Mouse (Mus musculus) liver, embryonic 15.5 days (tissue): ENCODE measurements around the gene Cuedc2. TPM values are rescaled to one million over a fixed set of nuclear protein-coding genes. Genes with fewer than 3 reads are reported as not detected.

ENCODE experiments used
- ATAC-seq: fragments of 200-750 bp; cut with Nextera tagmentation; 2 replicates; pipeline ENCODE4 v1.8.0; 2017; ENCODE audit warnings: moderate number of reproducible peaks, mild to moderate bottlenecking, moderate library complexity; ENCODE audit not compliant: insufficient read depth
- H3K27ac ChIP-seq: fragments of 300-500 bp; sonication (generic); replicated peaks from 2 replicates; pipeline ENCODE4 v1.5.1; 2015; ENCODE audit warnings: mild to moderate bottlenecking, inconsistent platforms
- H3K27me3 ChIP-seq: fragments of 300-500 bp; sonication (generic); 2 replicates; pipeline ENCODE4 v1.6.1; 2015; ENCODE audit warnings: mild to moderate bottlenecking, inconsistent platforms
- H3K36me3 ChIP-seq: fragments of 300-500 bp; sonication (generic); replicated peaks from 2 replicates; pipeline ENCODE4 v1.6.1; 2015; ENCODE audit warnings: moderate library complexity, mild to moderate bottlenecking, inconsistent platforms
- H3K4me1 ChIP-seq: fragments of 300-500 bp; sonication (generic); replicated peaks from 2 replicates; pipeline ENCODE4 v1.6.1; 2015; ENCODE audit warnings: inconsistent platforms
- H3K4me2 ChIP-seq: fragments of 300-500 bp; sonication (generic); 2 replicates; pipeline ENCODE4 v1.6.1; 2015; ENCODE audit warnings: moderate library complexity, mild to moderate bottlenecking, inconsistent platforms
- H3K4me3 ChIP-seq: fragments of 300-500 bp; sonication (generic); replicated peaks from 2 replicates; pipeline ENCODE4 v1.5.1; 2015; ENCODE audit warnings: mild to moderate bottlenecking, inconsistent platforms
- H3K9ac ChIP-seq: fragments of 300-500 bp; sonication (generic); 2 replicates; pipeline ENCODE4 v1.6.1; 2015; ENCODE audit warnings: moderate library complexity, mild to moderate bottlenecking, inconsistent platforms
- H3K9me3 ChIP-seq: fragments of 300-500 bp; sonication (generic); replicated peaks from 2 replicates; pipeline ENCODE4 v1.6.1; 2016; ENCODE audit warnings: inconsistent platforms
- WGBS: fragments of 180-500 bp; shearing (Covaris S2); methylation state at CpG from one replicate; pipeline ENCODE4 v1.1.7; 2015; ENCODE audit warnings: mixed read lengths; ENCODE audit not compliant: insufficient replicate concordance; 5-methylcytosine and 5-hydroxymethylcytosine counted together
- polyA plus RNA-seq: library from polyadenylated mRNA; unstranded; fragments of >200 nt; fragmentation: Nextera tagmentation; extraction: Ambion mirVana; gene quantifications from 2 replicates; pipeline ENCODE4 v1.2.1, GENCODE M21; 2015

The Cuedc2 gene
- polyA plus RNA-seq, 1 experiment from 2014 or later: 73.0 TPM

DNA sequence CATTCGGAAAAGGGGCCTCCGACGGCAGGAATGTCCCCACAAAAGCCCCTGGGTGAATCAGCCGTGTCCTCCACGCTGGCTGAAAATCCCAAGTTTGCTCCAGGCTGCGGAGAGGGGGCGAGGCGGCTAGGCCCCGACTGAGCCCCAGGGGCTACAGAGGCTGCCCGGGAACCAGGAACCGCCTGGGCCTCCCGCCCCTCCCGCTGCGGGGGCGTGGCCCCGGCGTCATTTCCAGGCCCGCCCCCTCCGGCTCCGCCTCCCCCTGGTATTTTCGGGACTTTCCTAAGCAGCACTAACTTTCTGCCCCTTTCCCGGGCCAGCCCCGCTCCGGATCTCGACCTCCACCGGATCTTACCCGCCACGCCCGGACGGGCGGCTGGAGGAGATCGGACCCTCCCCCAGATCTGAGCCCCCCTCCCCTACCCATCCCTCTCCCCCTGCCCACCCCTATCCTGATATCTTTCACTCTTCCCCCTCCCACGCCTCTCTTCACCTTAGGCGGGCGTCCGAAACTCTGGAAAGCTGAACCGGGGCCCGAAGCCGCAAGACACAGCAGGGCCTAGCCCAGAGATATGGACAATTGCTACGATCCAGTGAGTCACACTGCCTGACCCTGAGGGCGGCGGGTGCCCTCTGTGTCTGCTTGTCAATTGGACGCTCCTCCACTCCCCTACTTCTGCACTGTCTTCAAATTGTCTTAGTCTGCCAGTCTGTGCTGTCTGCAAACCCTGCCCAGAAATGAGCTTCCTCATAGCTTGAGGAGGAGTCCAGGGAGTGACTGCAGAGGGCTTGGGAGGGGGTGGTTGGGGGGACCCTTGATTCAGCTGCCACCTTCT lies 32.9 kb downstream of the Cuedc2 start:
- Histone ChIP-seq H3K27me3 (peaks cover 33% of the 10 kb centered on the region), H3K9me3 (no peaks in the 10 kb centered on the region), H3K9ac (peak overlapping the region; percentile 78), H3K36me3 (peaks cover 9% of the 10 kb centered on the region; the same call in 1 of the 2 replicates), H3K4me1 (peaks cover 47% of the 10 kb centered on the region), H3K27ac (peak overlapping the region; percentile 85), H3K4me3 (peak overlapping the region; percentile 77), H3K4me2 (peak overlapping the region; percentile 97)
- ATAC-seq: peak; percentile 70
- under 1% methylated on average over 42 of the region's 43 CpGs for WGBS

DNA sequence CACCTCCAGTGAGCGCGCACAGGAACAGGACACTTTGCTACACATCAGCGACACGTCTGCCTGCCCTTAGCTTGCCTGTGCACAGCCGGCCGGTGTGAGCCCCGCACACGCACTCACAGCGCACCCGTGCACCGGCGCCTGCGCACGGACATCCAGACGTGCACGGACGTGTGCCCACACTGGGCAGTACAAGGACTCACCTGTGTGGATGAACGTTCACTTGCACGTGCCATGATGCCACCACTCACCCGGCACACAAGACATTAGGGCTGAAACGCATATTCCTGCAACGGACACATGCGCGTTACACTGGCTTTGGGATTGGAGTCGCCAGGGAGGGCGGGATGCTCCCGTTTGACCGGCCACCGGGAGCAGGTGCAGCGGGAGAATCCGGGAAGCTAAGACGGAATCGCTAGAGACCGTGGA lies 33.6 kb downstream of the Cuedc2 start:
- ATAC-seq: peak; percentile 35
- Histone ChIP-seq H3K4me2 (peak overlapping the region; percentile 97), H3K9ac (peak overlapping the region; percentile 78), H3K27me3 (peaks cover 40% of the 10 kb centered on the region), H3K4me3 (peak overlapping the region; percentile 77), H3K4me1 (peaks cover 47% of the 10 kb centered on the region), H3K27ac (peak overlapping the region; percentile 85), H3K9me3 (no peaks in the 10 kb centered on the region), H3K36me3 (peaks cover 6% of the 10 kb centered on the region; the same call in 1 of the 2 replicates)
- WGBS: under 1% methylated on average over 34 of the region's 34 CpGs

DNA sequence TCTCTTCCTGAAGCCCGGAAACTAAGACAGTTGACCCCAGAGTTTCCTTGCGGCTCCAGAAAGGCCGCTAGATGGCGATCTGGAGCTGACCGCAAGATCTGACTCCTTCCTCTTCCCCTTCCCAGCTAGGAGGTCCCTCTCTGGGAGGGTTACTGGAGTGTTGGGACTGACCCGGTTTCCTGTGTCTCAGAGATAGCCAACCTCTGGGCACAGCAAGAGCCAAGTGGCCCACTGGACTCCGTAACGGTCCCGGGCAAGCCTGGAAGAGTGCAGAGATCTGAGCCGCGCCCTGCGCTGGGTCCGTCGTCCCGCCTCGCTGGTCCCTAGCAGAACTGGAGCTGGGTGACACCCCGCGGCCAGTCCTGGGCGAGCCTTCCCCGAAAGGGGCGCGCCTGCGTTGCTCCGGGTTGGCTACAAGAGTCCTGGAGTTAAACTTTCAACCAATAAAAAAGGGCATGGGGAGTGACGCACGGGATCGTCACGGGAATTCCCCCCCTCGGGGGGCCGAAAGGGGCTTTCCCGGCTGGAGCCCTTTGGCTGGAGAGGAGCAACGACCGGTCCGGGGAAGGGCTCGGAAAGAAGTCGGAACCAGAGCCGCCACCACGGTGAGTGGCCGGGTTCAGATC lies 34.2 kb downstream of the Cuedc2 start, which contains the start of gene Nfkb2:
Gene Nfkb2, plus strand, starts transcription at position 105 of the 626 bp plus-strand sequence.
- peak; percentile 87 for ATAC-seq
- under 1% methylated on average over 39 of the region's 39 CpGs for WGBS
- peak within 1 kb of the TSS; percentile 85 for H3K27ac ChIP-seq
- peaks cover 36% of the 10 kb centered on the region; the same call in 1 of the 2 replicates for H3K27me3 ChIP-seq
- H3K36me3 ChIP-seq: 0 out of 2 replicates have a peak, but pooled peaks cover under 1% of the 10 kb centered on the region
- peak within 1 kb of the TSS; percentile 78 for H3K9ac ChIP-seq
- peak within 1 kb of the TSS; percentile 97 for H3K4me2 ChIP-seq
- H3K9me3 ChIP-seq: no peaks in the 10 kb centered on the region
- peaks cover 42% of the 10 kb centered on the region for H3K4me1 ChIP-seq
- peak within 1 kb of the TSS; percentile 77 for H3K4me3 ChIP-seq

DNA sequence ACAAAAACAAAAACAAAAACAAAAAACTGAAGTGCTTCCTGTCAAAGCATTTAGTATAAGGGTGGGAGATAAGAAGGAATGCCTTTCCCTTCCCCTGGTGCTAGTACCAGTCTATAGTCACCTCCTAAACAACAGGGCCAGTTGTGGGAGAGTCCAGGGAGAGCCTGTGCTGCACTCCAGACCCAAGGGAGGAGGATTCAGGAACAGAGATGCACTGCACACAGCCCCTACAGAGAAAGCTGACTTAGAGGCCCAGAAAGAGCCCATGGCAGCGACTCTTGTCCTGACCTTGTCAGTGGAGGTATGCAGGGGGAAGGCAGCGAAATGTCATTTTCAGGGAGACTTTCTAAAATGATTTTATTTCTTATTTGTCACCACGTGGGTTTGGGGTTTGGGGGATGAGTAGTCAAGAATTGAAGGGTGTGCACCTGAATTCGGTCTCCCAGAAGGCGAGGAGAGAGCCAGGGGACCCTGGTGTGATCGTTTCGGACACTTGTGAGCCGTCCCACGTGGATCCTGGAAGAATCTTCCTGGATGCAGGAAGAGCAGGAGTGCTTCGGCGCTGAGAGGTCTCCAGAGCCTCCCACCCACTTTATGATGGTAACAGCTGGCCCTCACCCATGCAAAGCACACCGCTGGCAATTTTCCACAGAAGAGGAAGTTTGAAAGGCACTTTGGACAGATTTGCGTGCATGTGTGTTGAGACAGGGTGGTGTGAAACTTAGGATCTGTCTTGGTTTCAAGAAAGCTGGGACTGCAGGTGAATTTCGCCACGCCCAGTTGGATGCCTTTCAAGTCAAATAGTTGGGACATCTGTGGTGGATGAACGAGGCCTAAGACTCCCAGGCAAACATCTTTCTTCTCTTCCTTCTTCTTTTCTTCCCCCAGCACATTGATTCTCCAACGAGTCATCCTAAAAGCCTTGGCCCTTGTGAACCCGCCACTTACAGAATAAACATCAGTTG lies 35.0 kb downstream of the Cuedc2 start:
- peak overlapping the region; percentile 77 for H3K4me3 ChIP-seq
- ATAC-seq: no peak
- H3K27ac ChIP-seq: peak overlapping the region; percentile 85; the same call in 1 of the 2 replicates
- no peaks in the 10 kb centered on the region for H3K36me3 ChIP-seq
- peak overlapping the region; percentile 97 for H3K4me2 ChIP-seq
- peak overlapping the region; percentile 78 for H3K9ac ChIP-seq
- 51% methylated on average over 18 of the region's 18 CpGs for WGBS
- H3K9me3 ChIP-seq: no peaks in the 10 kb centered on the region
- H3K4me1 ChIP-seq: peaks cover 34% of the 10 kb centered on the region
- H3K27me3 ChIP-seq: peaks cover 33% of the 10 kb centered on the region; the same call in 1 of the 2 replicates

DNA sequence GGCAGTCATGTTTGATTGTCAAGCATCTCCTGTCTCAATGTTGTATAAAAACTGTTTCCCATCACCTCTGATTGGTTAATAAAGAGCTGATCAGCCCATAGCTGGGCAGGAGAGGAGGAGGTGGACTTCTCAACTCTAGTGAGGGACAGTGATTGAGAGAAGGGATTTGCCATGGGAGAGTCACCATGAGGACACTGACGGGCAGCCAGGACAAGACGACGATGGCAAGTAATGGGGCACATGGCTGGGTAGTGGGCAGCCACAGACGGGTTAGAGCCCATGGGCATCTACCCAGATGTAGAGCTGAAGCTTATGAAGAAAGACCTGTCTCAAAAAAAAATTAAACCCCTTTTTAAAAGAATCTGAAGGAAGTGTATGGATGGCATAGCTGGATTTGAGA lies 36.0 kb downstream of the Cuedc2 start:
- no peak overlapping the region for H3K9ac ChIP-seq
- no peak for ATAC-seq
- H3K4me1 ChIP-seq: peaks cover 32% of the 10 kb centered on the region
- no peak overlapping the region for H3K4me3 ChIP-seq
- no peak overlapping the region for H3K27ac ChIP-seq
- 75% methylated on average over 4 of the region's 4 CpGs for WGBS
- no peak overlapping the region for H3K4me2 ChIP-seq
- no peaks in the 10 kb centered on the region for H3K36me3 ChIP-seq
- no peaks in the 10 kb centered on the region for H3K9me3 ChIP-seq
- peaks cover 30% of the 10 kb centered on the region; the same call in 1 of the 2 replicates for H3K27me3 ChIP-seq

DNA sequence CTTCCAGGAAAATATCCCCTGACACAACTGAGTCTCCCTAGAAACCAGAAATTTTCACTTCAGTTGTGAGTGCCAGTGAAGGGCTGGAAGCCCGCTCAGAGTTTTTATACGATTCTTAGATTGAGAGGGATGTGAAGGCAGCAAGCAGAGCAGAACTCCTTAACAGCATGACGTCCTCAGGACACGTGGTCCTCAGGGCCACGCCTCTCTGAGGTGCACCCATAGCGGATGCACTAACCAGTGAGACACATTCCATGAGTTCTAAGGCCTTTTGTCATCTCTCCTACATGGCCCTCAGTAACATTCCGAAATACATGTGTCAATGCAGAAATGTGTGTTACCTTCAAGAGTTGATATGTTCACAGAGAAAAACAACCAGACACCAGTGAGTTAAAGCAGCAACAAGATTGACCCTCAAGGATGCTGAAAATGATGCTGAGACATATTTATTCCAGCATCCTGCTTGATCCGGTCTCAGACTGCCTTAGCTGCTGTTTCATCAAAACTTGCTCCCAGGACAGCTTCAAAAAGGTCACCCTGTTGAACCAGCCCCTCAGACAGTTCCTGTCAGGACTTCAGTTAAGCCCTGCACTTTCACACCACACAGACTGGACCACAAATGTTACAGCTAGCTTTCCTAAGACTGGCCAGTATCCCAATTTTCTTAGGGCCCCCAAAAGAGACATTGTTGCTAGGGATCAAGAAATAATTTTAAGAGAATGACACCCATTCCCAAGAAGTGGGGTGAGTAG lies 38.0 kb downstream of the Cuedc2 start:
- Histone ChIP-seq H3K4me2 (no peak overlapping the region), H3K36me3 (no peaks in the 10 kb centered on the region), H3K27me3 (peaks cover 25% of the 10 kb centered on the region; the same call in 1 of the 2 replicates), H3K27ac (no peak overlapping the region), H3K4me3 (no peak overlapping the region), H3K9ac (no peak overlapping the region), H3K9me3 (no peaks in the 10 kb centered on the region), H3K4me1 (peaks cover 19% of the 10 kb centered on the region)
- ATAC-seq: no peak
- WGBS: 34% methylated on average over 8 of the region's 8 CpGs

DNA sequence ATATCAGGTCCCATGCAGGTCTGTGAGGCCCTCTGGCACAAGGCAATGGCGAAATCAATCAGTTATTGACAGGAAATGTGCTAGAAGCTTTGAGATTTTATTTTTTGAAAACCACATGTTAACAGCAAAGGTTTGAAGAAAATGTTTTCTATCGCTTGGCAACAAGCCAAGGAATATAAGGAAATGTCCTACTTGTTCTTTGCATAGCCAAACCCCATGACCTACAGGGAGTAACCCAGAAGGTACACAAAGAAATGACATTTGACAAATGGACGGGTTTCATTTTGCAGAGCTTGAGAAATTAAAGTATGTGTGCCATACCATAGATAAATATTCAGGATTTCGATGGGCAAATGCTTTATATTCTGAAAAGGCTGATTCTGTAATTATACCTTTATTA lies 41.6 kb downstream of the Cuedc2 start:
- Histone ChIP-seq H3K36me3 (no peaks in the 10 kb centered on the region), H3K4me1 (no peaks in the 10 kb centered on the region), H3K4me2 (no peak overlapping the region), H3K4me3 (no peak overlapping the region), H3K27ac (no peak overlapping the region), H3K9me3 (no peaks in the 10 kb centered on the region), H3K27me3 (peaks cover 39% of the 10 kb centered on the region), H3K9ac (no peak overlapping the region)
- ATAC-seq: no peak
- 51% methylated on average over 4 of the region's 4 CpGs for WGBS

DNA sequence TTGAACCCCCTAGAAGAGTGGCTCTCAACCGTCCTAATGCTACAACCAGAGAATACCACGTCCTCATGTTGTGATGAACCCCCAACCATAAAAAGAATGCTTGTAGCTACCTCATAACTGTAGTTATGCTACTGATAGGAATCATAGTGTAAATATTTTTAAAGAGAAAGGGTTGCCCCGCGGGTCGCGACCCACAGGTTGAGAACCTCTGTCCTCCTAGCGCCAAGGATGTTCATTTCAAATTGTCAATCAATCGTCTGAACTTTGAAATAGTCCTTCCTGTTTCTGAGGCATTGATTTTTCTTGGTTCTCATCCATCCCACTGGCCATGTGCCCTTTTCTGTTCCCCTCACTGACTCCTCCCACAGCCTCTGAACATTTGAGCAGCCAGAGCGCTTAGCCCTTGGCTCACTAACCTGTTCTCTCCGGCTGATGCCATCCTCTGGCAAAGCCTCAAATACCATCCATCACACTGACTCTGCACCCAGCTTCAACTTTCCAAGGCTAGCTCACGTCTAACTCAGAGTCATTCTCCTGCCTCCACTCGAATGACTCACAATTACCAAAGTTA lies 47.9 kb downstream of the Cuedc2 start:
- Histone ChIP-seq H3K9ac (no peak overlapping the region), H3K4me2 (no peak overlapping the region), H3K4me3 (no peak overlapping the region), H3K27me3 (peaks cover 20% of the 10 kb centered on the region), H3K9me3 (no peaks in the 10 kb centered on the region), H3K36me3 (peaks cover 10% of the 10 kb centered on the region; the same call in 1 of the 2 replicates), H3K4me1 (no peaks in the 10 kb centered on the region), H3K27ac (no peak overlapping the region)
- 52% methylated on average over 12 of the region's 12 CpGs for WGBS
- no peak for ATAC-seq

DNA sequence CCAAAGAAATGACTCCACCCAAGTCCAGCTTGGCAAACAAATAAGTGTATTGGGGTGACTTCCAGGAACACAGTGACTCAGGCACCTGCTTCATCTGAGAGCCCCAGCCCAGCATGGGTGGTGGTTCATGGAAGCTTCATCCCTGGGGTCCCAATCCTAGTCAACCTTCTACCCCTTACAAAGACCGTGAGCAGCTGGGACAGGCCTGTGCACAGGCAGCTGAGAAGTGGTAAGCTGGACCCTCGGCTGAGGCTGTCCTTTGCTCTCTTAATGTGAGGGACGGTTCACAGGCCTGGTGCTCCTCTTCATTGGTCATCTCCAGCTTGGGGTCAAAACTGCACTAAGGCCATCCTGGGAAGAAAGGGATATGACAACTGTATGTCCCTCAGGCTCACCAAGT lies 50.9 kb downstream of the Cuedc2 start:
- H3K4me3 ChIP-seq: no peak overlapping the region
- 70% methylated on average over 3 of the region's 3 CpGs for WGBS
- ATAC-seq: no peak

DNA sequence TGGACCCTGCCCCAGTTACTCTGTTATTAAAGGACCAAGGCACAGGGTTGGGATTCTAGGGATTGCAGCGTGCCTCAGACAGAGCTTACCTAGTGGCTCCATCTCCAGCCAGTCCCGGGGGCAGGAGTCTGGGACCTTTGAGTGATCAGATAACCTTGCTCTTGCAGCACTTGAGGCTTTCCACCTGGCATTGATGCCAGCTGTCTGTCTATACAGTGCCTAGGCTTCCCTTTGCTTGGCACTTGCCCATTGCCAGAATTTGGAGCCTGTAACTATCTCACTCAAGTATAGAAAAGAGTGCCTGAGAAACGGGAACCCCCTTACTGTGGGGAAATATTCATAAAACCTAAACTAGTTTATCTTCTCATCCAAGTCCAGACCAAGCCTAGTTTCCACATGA lies 51.6 kb downstream of the Cuedc2 start:
- Histone ChIP-seq H3K4me3 (no peak overlapping the region), H3K27ac (no peak overlapping the region), H3K4me1 (no peaks in the 10 kb centered on the region), H3K27me3 (0 out of 2 replicates have a peak, but pooled peaks cover 5% of the 10 kb centered on the region), H3K36me3 (peaks cover 44% of the 10 kb centered on the region), H3K9me3 (no peaks in the 10 kb centered on the region), H3K9ac (no peak overlapping the region), H3K4me2 (no peak overlapping the region)
- WGBS: 61% methylated on average over 3 of the region's 3 CpGs
- no peak for ATAC-seq

More for the DNA sequence above, 50.9 kb downstream of the Cuedc2 start:
- H3K4me1 ChIP-seq: no peaks in the 10 kb centered on the region
- H3K9me3 ChIP-seq: no peaks in the 10 kb centered on the region
- peaks cover 38% of the 10 kb centered on the region for H3K36me3 ChIP-seq
- H3K4me2 ChIP-seq: no peak overlapping the region
- H3K27ac ChIP-seq: no peak overlapping the region
- no peak overlapping the region for H3K9ac ChIP-seq
- H3K27me3 ChIP-seq: peaks cover 9% of the 10 kb centered on the region
